Mouse (Mus musculus) heart, postnatal 0 days (tissue): ENCODE data around the gene Zfyve9. TPM values are rescaled to one million over a fixed set of nuclear protein-coding genes. Genes with fewer than 3 reads are reported as not detected.

ENCODE experiments used
- ATAC-seq: fragments of 200-750 bp; cut with Nextera tagmentation; 2 replicates; pipeline ENCODE4 v1.8.0; 2017; ENCODE audit warnings: low read depth, moderate number of reproducible peaks, moderate library complexity; ENCODE audit not compliant: insufficient read depth
- DNase-seq: peaks from one replicate; pipeline ENCODE4 v3.0.0-alpha.2; 2016; ENCODE audit warnings: low spot score
- H3K27ac ChIP-seq: fragments of 300-500 bp; sonication (generic); 2 replicates; pipeline ENCODE4 v1.5.1; 2014; ENCODE audit warnings: low read depth, mild to moderate bottlenecking
- H3K27me3 ChIP-seq: fragments of 300-500 bp; sonication (generic); 2 replicates; pipeline ENCODE4 v1.6.1; 2014; ENCODE audit warnings: low read length, mixed read lengths; ENCODE audit not compliant: control insufficient read depth, insufficient read depth
- H3K36me3 ChIP-seq: fragments of 300-500 bp; sonication (generic); replicated peaks from 2 replicates; pipeline ENCODE4 v1.6.1; 2014; ENCODE audit warnings: low read length, mixed read lengths; ENCODE audit not compliant: control insufficient read depth, insufficient read depth
- H3K4me1 ChIP-seq: fragments of 300-500 bp; sonication (generic); 2 replicates; pipeline ENCODE4 v1.6.1; 2014; ENCODE audit warnings: antibody characterized with exemption; ENCODE audit not compliant: control insufficient read depth, insufficient read depth
- H3K4me2 ChIP-seq: fragments of 300-500 bp; sonication (generic); 2 replicates; pipeline ENCODE4 v1.6.1; 2014; ENCODE audit warnings: low read depth, mild to moderate bottlenecking, low read length, moderate library complexity
- H3K4me3 ChIP-seq: fragments of 300-500 bp; sonication (generic); 2 replicates; pipeline ENCODE4 v1.5.1; 2014; ENCODE audit warnings: low read depth, low read length
- H3K9ac ChIP-seq: fragments of 300-500 bp; sonication (generic); replicated peaks from 2 replicates; pipeline ENCODE4 v1.6.1; 2014; ENCODE audit warnings: low read depth, low read length, mixed read lengths
- H3K9me3 ChIP-seq: fragments of 300-500 bp; sonication (generic); replicated peaks from 2 replicates; pipeline ENCODE4 v1.6.1; 2016; ENCODE audit warnings: low read length; ENCODE audit not compliant: control insufficient read depth
- CTCF ChIP-seq: IDR thresholded peaks from 2 replicates; pipeline ENCODE4 v1.5.1; 2016; ENCODE audit warnings: antibody characterized with exemption, control low read depth, low read depth
- EP300 ChIP-seq: IDR thresholded peaks from 2 replicates; pipeline ENCODE4 v1.6.1; 2016; ENCODE audit warnings: antibody characterized with exemption, low read depth
- WGBS: fragments of 180-500 bp; shearing (Covaris S2); extraction: QIAGEN DNeasy Blood & Tissue Kit; methylation state at CpG from one replicate; pipeline ENCODE4 v1.1.7; 2014; 5-methylcytosine and 5-hydroxymethylcytosine counted together
- polyA plus RNA-seq: library from polyadenylated mRNA; unstranded; fragments of >200 nt; fragmentation: Nextera tagmentation; extraction: Ambion mirVana; gene quantifications from 2 replicates; pipeline ENCODE4 v1.2.1, GENCODE M21; 2015
- total RNA-seq: library from RNA; depleted of rRNA; stranded (reverse); fragments of >200 nt; gene quantifications from 2 replicates; pipeline ENCODE4 v1.2.3, GENCODE M21; 2014; ENCODE audit warnings: low replicate concordance

The Zfyve9 gene
- total and polyA plus RNA-seq, 2 experiments from 2014 or later: 3.1 to 9.8 TPM

DNA sequence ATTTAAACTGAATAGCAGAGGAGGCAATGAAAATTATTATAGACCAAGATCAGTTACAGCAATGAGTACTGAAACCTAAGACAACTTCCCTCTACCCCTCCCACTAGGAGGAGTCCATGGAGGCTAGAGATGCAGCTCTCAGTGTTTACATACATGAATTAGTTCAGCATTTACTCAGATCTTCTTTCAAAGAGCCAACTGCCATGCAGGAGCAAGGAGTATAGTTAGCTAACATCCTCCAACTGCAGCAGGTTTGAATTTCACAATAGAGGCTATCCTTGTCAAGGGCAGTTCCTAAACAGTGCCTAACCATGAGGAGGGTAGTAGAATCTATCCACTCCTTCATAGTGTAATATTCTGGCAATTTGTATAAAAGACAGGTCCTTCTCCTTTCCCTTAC lies 12.1 kb downstream of the Zfyve9 start:
- no peaks in the 10 kb centered on the region for H3K9me3 ChIP-seq
- no peak for ATAC-seq
- H3K9ac ChIP-seq: no peak overlapping the region
- no peaks in the 10 kb centered on the region for H3K36me3 ChIP-seq
- no peak for DNase-seq
- H3K4me2 ChIP-seq: no peak overlapping the region
- H3K4me3 ChIP-seq: no peak overlapping the region
- 0 out of 2 replicates have a peak, but pooled peaks cover 3% of the 10 kb centered on the region for H3K4me1 ChIP-seq
- H3K27ac ChIP-seq: no peak overlapping the region
- H3K27me3 ChIP-seq: no peaks in the 10 kb centered on the region
- TF ChIP-seq CTCF (no peak), EP300 (no peak)

DNA sequence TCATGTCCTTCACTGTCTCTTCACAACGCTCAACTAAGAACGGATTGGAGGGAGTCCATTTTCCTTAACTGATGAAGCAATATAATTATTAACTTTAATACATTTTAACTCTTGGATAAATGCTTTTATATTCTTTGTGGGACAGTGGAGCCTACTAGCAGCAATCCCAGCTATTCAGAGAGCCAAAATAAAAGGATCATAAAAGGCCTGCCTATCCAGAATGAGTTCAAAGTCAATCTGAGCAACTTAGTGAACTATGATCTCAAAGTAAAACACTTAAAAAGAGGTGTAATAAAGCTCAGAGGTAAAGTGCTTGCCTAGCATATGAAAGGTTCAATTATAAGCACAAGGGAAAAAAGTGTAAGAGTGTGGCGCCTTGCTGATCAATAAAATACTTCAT lies 21.0 kb downstream of the Zfyve9 start:
- Histone ChIP-seq H3K9me3 (no peaks in the 10 kb centered on the region), H3K27ac (no peak overlapping the region), H3K36me3 (no peaks in the 10 kb centered on the region), H3K4me1 (0 out of 2 replicates have a peak, but pooled peaks cover 5% of the 10 kb centered on the region), H3K4me3 (no peak overlapping the region), H3K4me2 (no peak overlapping the region), H3K27me3 (no peaks in the 10 kb centered on the region), H3K9ac (no peak overlapping the region)
- WGBS: 96% methylated on average over 3 of the region's 3 CpGs
- no peak for ATAC-seq
- TF ChIP-seq EP300 (no peak), CTCF (no peak)
- DNase-seq: no peak

DNA sequence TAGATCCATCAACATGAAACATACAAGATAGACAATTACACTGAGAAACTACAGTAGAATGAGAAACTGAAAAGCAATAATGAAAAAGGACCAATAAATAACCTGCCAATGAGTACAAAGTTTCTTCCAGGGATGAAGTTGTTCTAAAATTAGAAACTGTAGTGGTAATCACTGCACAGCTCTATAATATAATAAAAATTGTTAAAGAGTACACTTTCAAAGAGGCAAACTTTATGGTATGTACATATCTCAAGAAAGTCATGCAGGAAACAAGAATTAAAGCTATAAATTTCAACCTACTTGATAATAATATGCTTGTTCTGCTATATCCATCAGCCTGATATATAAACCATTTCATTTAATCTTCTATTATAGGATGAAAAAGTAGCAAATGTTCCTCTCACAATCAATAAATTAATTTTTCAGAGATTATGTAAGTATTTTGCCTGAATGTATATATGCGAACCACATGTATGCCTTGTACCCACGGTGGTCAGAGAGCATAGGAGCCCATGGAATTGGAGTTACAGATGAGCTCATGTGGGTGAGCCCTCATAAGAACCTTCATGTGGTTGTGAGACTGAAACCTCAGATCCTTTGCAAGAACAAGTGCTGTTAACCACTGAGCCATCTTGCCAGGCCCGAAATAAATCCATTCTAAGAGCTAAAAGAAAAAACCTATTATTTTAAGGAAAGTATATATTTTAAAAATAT lies 34.3 kb downstream of the Zfyve9 start:
- Histone ChIP-seq H3K36me3 (no peaks in the 10 kb centered on the region), H3K4me1 (no peaks in the 10 kb centered on the region), H3K4me2 (no peak overlapping the region), H3K27ac (no peak overlapping the region), H3K4me3 (no peak overlapping the region), H3K27me3 (no peaks in the 10 kb centered on the region), H3K9me3 (no peaks in the 10 kb centered on the region), H3K9ac (no peak overlapping the region)
- DNase-seq (no peak), ATAC-seq (no peak)
- TF ChIP-seq EP300: no peak
- TF ChIP-seq CTCF: no peak
- WGBS: 89% methylated on average over 3 of the region's 3 CpGs

DNA sequence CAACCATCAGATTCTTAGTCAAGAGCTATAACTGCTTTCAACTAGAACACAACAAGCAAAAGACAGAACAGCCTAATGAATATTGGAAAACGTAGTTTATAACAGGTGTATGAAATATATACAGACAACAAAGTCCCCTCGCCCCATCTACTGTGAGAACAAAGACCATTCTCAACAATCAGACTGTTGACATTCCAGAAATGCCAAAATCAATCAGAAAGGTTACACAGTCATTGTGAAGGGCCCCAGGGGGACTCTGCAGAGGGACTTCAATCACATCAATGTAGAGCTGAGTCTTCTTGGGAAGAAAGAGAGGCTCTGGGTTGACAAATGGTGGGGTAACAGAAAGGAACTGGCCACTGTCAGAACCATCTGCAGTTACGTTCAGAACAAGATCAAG lies 49.0 kb downstream of the Zfyve9 start:
- Histone ChIP-seq H3K4me1 (peaks cover 5% of the 10 kb centered on the region; the same call in 1 of the 2 replicates), H3K36me3 (no peaks in the 10 kb centered on the region), H3K27me3 (no peaks in the 10 kb centered on the region), H3K4me2 (no peak overlapping the region), H3K9me3 (peaks cover 7% of the 10 kb centered on the region; the same call in 1 of the 2 replicates), H3K4me3 (no peak overlapping the region), H3K9ac (no peak overlapping the region), H3K27ac (no peak overlapping the region)
- ATAC-seq (no peak), DNase-seq (no peak)
- 46% methylated on average over 3 of the region's 3 CpGs for WGBS
- TF ChIP-seq EP300 (no peak), CTCF (no peak)

DNA sequence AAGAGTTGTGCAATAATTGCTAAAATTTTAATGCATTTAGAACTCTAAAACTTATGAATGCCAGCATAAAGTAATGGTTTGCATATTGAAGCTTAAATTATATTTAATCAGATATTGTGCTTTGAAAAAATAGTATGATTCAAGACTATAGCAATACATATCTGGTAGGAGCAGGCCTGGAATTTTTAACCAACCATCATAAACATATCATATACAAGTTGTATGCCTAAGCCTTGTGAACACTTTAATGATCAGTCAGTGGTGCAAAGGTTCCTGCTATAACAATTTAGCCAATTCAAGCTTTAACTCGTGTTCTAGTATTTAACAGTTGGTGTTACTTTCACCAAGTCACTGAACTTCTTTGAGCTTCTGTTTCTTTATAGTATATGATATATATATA lies 50.1 kb downstream of the Zfyve9 start:
- TF ChIP-seq CTCF (no peak), EP300 (no peak)
- ATAC-seq: no peak
- Histone ChIP-seq H3K9ac (no peak overlapping the region), H3K36me3 (peaks cover 1% of the 10 kb centered on the region; the same call in 1 of the 2 replicates), H3K27ac (no peak overlapping the region), H3K4me1 (peaks cover 5% of the 10 kb centered on the region; the same call in 1 of the 2 replicates), H3K27me3 (no peaks in the 10 kb centered on the region), H3K9me3 (peaks cover 3% of the 10 kb centered on the region; the same call in 1 of the 2 replicates), H3K4me2 (no peak overlapping the region), H3K4me3 (no peak overlapping the region)
- no peak for DNase-seq
- 80% methylated on average over 1 of the region's 1 CpGs for WGBS

DNA sequence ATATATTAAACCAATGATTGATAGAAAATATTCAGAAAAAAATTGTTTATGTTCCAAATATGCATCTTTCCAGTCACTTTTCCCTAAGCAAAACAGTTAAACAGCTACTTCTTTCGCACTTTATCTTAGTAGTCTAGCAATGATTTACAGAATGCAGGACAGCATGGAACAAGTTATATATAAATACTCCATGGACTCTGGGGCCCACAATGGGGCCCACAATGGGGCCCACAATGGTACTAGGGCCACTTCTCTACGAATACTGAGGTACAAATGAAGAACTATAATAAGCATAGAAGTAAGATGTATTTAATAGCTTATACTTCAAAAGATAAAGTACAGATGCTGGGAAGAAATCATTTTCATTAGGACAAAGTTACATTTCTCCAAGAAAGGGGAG lies 56.5 kb downstream of the Zfyve9 start:
- Histone ChIP-seq H3K27me3 (no peaks in the 10 kb centered on the region), H3K4me2 (no peak overlapping the region), H3K4me3 (no peak overlapping the region), H3K36me3 (peaks cover 13% of the 10 kb centered on the region), H3K4me1 (0 out of 2 replicates have a peak, but pooled peaks cover 4% of the 10 kb centered on the region), H3K9ac (no peak overlapping the region), H3K27ac (no peak overlapping the region), H3K9me3 (no peaks in the 10 kb centered on the region)
- WGBS: 83% methylated on average over 2 of the region's 2 CpGs
- ATAC-seq (no peak), DNase-seq (no peak)
- TF ChIP-seq EP300 (no peak), CTCF (no peak)
